Mouse (Mus musculus) G1E (cell line): ENCODE results near the gene Myo10.

Experiments used
- CTCF ChIP-seq: IDR thresholded peaks from 2 replicates; pipeline ENCODE4 v1.5.1; 2012; ENCODE audit warnings: low read depth, low read length, inconsistent platforms, mixed read lengths
- GATA1 ChIP-seq: IDR thresholded peaks from 2 replicates; pipeline ENCODE4 v1.6.1; 2012; ENCODE audit warnings: borderline replicate concordance, low read length, inconsistent platforms, mixed read lengths
- GATA2 ChIP-seq: IDR thresholded peaks from 2 replicates; pipeline ENCODE4 v1.6.1; 2012; ENCODE audit warnings: low read depth, low read length, inconsistent platforms, borderline replicate concordance
- POLR2AphosphoS5 ChIP-seq: IDR thresholded peaks from 2 replicates; pipeline ENCODE4 v1.6.1; 2012; ENCODE audit warnings: low read depth, low read length, inconsistent platforms; ENCODE audit not compliant: insufficient replicate concordance
- TAL1 ChIP-seq: conservative IDR thresholded peaks from 2 replicates; pipeline ENCODE4 v1.6.1; 2012; ENCODE audit warnings: low read depth, low read length, inconsistent platforms, mixed read lengths

DNA sequence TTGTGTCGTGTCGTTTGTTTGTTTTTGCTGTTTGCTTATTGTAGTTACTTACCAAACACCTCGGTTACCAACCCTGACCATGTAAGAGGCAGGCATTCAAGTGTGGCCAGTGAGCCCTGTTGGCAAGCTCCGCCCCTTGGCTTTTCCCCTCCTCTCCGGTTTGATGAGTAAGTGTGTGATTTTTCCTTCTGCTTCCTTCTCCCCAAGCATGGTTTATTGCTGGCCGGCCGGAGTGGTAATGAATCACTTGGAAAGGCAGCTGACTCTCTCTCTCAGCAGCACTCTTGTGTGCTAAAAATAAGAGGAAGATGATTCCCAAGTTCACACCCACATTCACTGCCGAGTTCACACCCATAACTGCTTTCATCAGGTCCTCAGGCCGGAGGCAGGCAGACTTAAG is 15.4 kb downstream of the Myo10 start:
- TF ChIP-seq CTCF (no peak), GATA1 (no peak), POLR2AphosphoS5 (no peak), TAL1 (no peak), GATA2 (no peak)
